Mouse (Mus musculus) megakaryocyte-erythroid progenitor cell, adult 5-6 weeks (primary cell): ENCODE results near the gene Slc25a51. TPM values are rescaled to one million over a fixed set of nuclear protein-coding genes. Genes with fewer than 3 reads are reported as not detected.

Source experiments
- total RNA-seq, 2 experiments: library from RNA; stranded (forward) in 1 of 2; stranded (reverse) in 1 of 2; fragments of 200-1000, 215-1000 nt in 1 of 2; fragments of >200 nt in 1 of 2; fragmentation: Nextera tagmentation in 1 of 2; gene quantifications; 2 replicates each; pipeline ENCODE4 v1.2.3; 2014 to 2017

Slc25a51 gene
- total RNA-seq, 2 experiments from 2014 or later, result 65.2 to 75.9 TPM

Other genes with a start within 250 kb of the Slc25a51 start
- gene Frmpd1, start 223.9 kb downstream of the Slc25a51 start, total RNA-seq (2014; fragmentation: Nextera tagmentation), result 0.72 TPM in 1 of 2 replicates, not detected in the other
- gene Frmpd1, start 223.9 kb downstream of the Slc25a51 start, total RNA-seq (2017), result 0.30 TPM in 1 of 2 replicates, not detected in the other
- 10.8 and 17.8 TPM in 2 replicates for gene Trmt10b, start 111.6 kb downstream of the Slc25a51 start, total RNA-seq (2014; fragmentation: Nextera tagmentation)
- 13.3 and 38.4 TPM in 2 replicates for gene Trmt10b, start 111.6 kb downstream of the Slc25a51 start, total RNA-seq (2017)
- 13.6 and 19.7 TPM in 2 replicates for gene Dcaf10, start 66.7 kb downstream of the Slc25a51 start, total RNA-seq (2014; fragmentation: Nextera tagmentation)
- gene Dcaf10, start 66.7 kb downstream of the Slc25a51 start, total RNA-seq (2017), result 10.9 and 11.9 TPM in 2 replicates
- 65.2 and 87.8 TPM in 2 replicates for gene Exosc3, start 66.0 kb downstream of the Slc25a51 start, total RNA-seq (2014; fragmentation: Nextera tagmentation)
- 230 and 240 TPM in 2 replicates for gene Exosc3, start 66.0 kb downstream of the Slc25a51 start, total RNA-seq (2017)
- 3.3 and 7.8 TPM in 2 replicates for gene Shb, start 123.7 kb upstream of the Slc25a51 start, total RNA-seq (2014; fragmentation: Nextera tagmentation)
- gene Shb, start 123.7 kb upstream of the Slc25a51 start, total RNA-seq (2017), result 0.50 and 8.9 TPM in 2 replicates